Mouse (Mus musculus): Measurements from ENCODE around the gene 1700003E16Rik. TPM values are rescaled to one million over a fixed set of nuclear protein-coding genes. Genes with fewer than 3 reads are reported as not detected.

1700003E16Rik gene
- polyA plus RNA-seq, 1 experiment from 2014 or later, result 8.1 TPM

DNA sequence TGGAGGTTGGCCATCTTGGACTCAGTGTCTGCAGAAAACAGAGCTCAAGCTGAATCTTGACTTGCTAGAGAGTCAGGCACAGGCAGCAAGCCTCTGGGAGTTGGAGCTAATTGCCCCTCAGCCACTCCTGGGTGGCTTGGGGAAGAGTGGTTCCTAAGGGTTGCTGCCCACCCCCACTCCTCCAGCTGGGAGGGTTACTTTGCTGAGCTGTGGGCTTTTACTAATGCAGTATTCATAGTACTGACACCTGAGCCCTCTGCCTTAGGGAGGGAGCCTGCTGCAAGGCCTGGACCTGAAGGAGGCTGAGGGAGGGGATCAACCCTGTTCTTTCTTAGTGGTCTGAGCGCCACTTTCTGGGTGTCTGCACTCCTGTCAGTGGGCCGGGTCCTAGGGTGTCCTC lies 30.7 kb downstream of the 1700003E16Rik start:
- Histone ChIP-seq H3K4me2 (no peak overlapping the region), H3K27me3 (no peaks in the 10 kb centered on the region), H3K36me3 (peaks cover 47% of the 10 kb centered on the region), H3K9me3 (no peaks in the 10 kb centered on the region), H3K9ac (no peak overlapping the region), H3K27ac (no peak overlapping the region), H3K4me3 (no peak overlapping the region), H3K4me1 (peaks cover 12% of the 10 kb centered on the region)
- 91% methylated on average over 2 of the region's 2 CpGs for WGBS
- ATAC-seq (ENCODE audit: borderline replicate concordance, extremely low read depth, low FRiP score, low TSS enrichment), result no peak

DNA sequence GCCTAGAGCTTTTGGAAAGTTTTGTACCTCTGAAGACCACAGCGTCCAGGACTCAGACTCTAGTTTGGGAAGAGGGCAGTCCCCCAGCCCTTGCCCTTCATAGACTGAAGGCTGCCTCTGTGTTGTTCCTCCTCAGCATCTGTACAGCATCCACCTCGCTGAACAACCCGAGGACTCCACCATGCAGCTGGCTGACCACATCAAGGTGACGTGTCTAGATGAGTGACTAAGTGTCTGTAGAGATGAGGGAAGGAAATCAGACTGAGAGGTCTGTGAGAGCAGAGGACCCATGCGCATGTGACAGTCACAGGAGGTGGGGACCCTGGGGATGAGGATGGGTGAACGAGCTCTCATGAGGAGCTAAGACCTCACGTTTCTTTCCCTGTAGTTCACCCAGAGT lies 37.4 kb downstream of the 1700003E16Rik start:
- H3K4me3 ChIP-seq, result no peak overlapping the region
- H3K4me1 ChIP-seq, result no peaks in the 10 kb centered on the region
- ATAC-seq (ENCODE audit: borderline replicate concordance, extremely low read depth, low FRiP score, low TSS enrichment), result no peak
- no peak overlapping the region for H3K27ac ChIP-seq
- H3K4me2 ChIP-seq, result no peak overlapping the region
- H3K27me3 ChIP-seq, result no peaks in the 10 kb centered on the region
- H3K9ac ChIP-seq, result no peak overlapping the region
- H3K9me3 ChIP-seq, result no peaks in the 10 kb centered on the region
- H3K36me3 ChIP-seq, result peaks cover 83% of the 10 kb centered on the region
- 82% methylated on average over 7 of the region's 7 CpGs for WGBS

DNA sequence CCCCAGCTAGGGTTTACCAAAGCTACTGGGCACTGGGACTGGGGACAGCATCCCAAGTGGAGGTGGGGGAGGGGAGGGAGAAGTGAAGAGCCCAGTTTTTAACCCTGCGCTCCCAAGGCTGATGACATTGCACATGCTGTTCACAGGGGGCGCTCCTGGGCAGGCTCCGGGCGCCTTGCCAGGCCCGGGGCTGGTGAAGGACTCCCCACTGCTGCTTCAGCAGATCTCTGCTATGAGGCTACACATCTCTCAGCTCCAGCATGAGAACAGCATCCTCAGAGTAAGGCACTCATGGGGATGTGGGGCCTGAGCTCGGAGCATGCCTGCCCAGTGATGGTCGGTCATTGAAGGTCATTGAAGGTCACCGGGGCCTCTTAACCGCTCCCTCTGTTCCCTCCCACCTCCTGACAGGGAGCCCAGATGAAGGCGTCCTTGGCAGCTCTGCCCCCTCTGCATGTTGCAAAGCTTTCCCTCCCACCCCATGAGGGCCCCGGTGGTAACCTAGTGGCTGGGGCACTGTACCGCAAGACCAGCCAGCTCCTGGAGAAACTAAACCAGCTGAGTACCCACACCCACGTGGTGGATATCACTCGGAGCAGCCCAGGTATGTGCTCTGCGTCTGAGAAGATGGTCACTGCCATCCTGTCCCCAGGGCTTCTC lies 41.3 kb downstream of the 1700003E16Rik start:
- no peaks in the 10 kb centered on the region for H3K27me3 ChIP-seq
- no peaks in the 10 kb centered on the region for H3K9me3 ChIP-seq
- H3K4me3 ChIP-seq, result no peak overlapping the region
- no peak overlapping the region for H3K9ac ChIP-seq
- WGBS, result 47% methylated on average over 15 of the region's 15 CpGs
- no peak; the same call in 1 of the 2 replicates for ATAC-seq (ENCODE audit: borderline replicate concordance, extremely low read depth, low FRiP score, low TSS enrichment)
- no peak overlapping the region for H3K4me2 ChIP-seq
- H3K36me3 ChIP-seq, result peaks cover 71% of the 10 kb centered on the region
- no peaks in the 10 kb centered on the region for H3K4me1 ChIP-seq
- no peak overlapping the region for H3K27ac ChIP-seq

DNA sequence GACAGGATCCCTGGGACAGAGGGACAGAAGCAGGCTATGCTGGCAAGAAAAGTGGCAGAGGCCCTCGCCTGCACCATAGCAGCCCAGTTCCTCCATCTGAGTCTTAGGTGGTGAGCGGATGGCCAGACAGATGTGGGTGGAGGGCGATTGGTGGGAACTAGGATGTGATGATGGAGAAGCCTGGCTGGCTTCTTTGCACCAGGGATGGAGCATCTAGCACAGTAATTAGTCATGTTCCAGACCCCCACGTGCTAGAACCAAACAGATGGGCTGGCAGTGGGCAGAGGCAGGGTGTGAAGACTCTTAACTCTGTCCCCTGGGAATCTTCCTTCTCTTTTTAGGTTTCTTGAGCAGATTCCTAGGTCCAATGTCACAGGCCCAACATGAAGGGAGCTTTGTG lies 47.1 kb downstream of the 1700003E16Rik start:
- Histone ChIP-seq H3K9ac (no peak overlapping the region), H3K4me1 (no peaks in the 10 kb centered on the region), H3K27me3 (no peaks in the 10 kb centered on the region), H3K4me2 (no peak overlapping the region), H3K36me3 (peaks cover 21% of the 10 kb centered on the region), H3K4me3 (no peak overlapping the region), H3K9me3 (no peaks in the 10 kb centered on the region), H3K27ac (no peak overlapping the region)
- 86% methylated on average over 4 of the region's 4 CpGs for WGBS
- no peak for ATAC-seq (ENCODE audit: borderline replicate concordance, extremely low read depth, low FRiP score, low TSS enrichment)

DNA sequence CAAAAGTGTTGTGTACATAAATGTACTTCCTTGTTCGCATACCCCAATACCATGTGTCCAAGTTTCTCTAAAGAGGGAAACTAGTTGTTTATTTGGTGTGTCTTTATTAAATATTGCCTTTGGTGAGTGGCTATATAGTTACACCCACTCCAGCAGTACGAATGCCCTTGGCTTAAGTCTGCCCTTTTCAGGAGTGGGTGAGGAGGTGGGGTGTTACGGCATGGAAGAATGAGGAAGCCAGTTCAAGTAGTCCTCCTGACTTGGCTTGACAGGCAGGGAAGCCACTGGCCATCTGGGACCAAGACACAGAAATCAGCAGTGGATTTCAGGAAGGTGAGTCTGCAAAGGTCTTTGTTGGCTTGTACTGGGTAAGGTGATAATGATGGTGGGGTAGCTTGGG lies 49.6 kb downstream of the 1700003E16Rik start:
- 72% methylated on average over 3 of the region's 3 CpGs for whole genome bisulfite sequencing
- H3K27ac ChIP-seq, result no peak overlapping the region
- peaks cover 2% of the 10 kb centered on the region; the same call in 1 of the 2 replicates for H3K36me3 ChIP-seq
- H3K9me3 ChIP-seq, result no peaks in the 10 kb centered on the region
- no peak for ATAC-seq (ENCODE audit: borderline replicate concordance, extremely low read depth, low FRiP score, low TSS enrichment)
- H3K4me2 ChIP-seq, result no peak overlapping the region
- no peaks in the 10 kb centered on the region for H3K27me3 ChIP-seq
- peaks cover 4% of the 10 kb centered on the region; the same call in 1 of the 2 replicates for H3K4me1 ChIP-seq
- H3K4me3 ChIP-seq, result no peak overlapping the region
- H3K9ac ChIP-seq, result no peak overlapping the region

DNA sequence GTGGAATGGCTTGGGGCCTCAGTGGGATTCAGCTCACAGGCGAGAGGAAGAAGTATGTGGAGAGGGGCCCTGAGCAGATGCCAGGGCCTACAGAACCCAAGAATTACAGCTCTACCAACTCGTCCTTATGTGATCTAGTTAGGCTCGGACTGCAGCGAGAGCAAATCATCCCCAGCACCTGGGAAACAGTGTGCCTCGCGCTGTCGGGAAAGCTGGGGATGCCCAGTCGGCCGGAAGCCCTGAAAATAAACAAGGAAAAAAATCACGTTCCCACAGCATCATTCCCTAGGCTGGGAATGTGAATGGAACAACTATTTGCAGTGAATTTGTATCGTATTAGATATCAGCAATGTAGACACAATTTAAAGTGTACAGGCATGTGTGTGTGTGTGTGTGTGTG lies 50.1 kb downstream of the 1700003E16Rik start:
- no peak overlapping the region for H3K4me3 ChIP-seq
- no peak overlapping the region for H3K9ac ChIP-seq
- no peaks in the 10 kb centered on the region for H3K27me3 ChIP-seq
- peaks cover 4% of the 10 kb centered on the region; the same call in 1 of the 2 replicates for H3K4me1 ChIP-seq
- no peak for ATAC-seq (ENCODE audit: borderline replicate concordance, extremely low read depth, low FRiP score, low TSS enrichment)
- H3K9me3 ChIP-seq, result no peaks in the 10 kb centered on the region
- no peak overlapping the region for H3K27ac ChIP-seq
- no peaks in the 10 kb centered on the region for H3K36me3 ChIP-seq
- H3K4me2 ChIP-seq, result no peak overlapping the region
- WGBS, result 48% methylated on average over 11 of the region's 11 CpGs

DNA sequence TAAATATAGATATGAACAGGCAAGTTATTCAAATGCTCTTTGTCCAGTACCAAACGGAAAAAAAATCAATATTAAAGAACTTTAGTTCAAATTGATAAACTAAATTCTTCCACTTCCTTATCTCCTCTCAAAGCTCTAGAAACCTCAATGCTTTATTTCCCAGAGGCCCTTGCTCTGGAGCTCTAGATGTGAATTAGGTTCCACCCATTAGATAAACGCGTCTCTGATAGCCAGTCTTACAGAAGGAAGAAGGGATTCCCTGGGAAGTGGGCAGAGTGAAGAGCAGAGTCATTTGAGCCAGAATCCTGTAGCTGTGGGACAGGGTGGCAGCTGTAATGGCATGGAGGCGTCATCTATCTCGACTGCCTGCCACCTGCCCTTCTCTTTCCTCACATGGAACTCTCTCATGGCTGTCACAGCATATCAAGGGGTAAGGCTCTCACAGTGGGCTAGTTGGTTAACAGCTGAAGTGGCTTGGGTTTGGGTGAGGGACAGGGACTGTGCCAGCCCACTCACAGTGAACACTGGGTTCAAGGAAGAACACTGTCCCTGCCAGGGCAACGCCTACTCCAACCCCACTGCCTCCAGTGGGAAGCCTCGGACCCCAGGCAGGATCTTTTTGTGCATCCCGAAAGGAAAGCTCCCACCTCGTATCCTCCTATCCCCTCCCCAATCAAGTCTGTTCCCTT lies 51.3 kb downstream of the 1700003E16Rik start:
- Histone ChIP-seq H3K4me2 (no peak overlapping the region), H3K9me3 (no peaks in the 10 kb centered on the region), H3K27me3 (no peaks in the 10 kb centered on the region), H3K27ac (no peak overlapping the region), H3K9ac (no peak overlapping the region), H3K36me3 (no peaks in the 10 kb centered on the region), H3K4me1 (peaks cover 4% of the 10 kb centered on the region; the same call in 1 of the 2 replicates), H3K4me3 (no peak overlapping the region)
- WGBS, result 61% methylated on average over 9 of the region's 9 CpGs
- ATAC-seq (ENCODE audit: borderline replicate concordance, extremely low read depth, low FRiP score, low TSS enrichment), result no peak

DNA sequence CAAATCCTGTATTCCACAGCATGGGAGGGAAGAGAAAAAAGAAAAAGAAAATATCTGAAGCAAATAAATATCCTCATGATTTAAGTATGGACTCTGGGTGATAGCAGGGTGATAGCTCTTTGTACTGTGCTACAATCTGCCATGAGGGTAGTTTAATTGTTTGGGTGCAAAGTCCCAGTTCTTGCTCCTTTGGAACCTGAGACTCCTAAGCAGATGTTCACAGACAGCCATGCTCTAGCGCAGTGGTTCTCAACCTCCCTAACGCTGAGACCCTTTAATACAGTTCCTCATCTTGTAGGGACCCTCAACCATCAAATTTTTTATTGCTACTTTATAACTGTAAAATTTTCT lies 51.8 kb downstream of the 1700003E16Rik start:
- H3K36me3 ChIP-seq, result no peaks in the 10 kb centered on the region
- H3K4me2 ChIP-seq, result no peak overlapping the region
- no peaks in the 10 kb centered on the region for H3K9me3 ChIP-seq
- no peak overlapping the region for H3K9ac ChIP-seq
- no peak for ATAC-seq (ENCODE audit: borderline replicate concordance, extremely low read depth, low FRiP score, low TSS enrichment)
- WGBS, result 81% methylated on average over 2 of the region's 2 CpGs
- no peak overlapping the region for H3K27ac ChIP-seq
- H3K27me3 ChIP-seq, result no peaks in the 10 kb centered on the region
- no peak overlapping the region for H3K4me3 ChIP-seq
- H3K4me1 ChIP-seq, result peaks cover 4% of the 10 kb centered on the region; the same call in 1 of the 2 replicates

DNA sequence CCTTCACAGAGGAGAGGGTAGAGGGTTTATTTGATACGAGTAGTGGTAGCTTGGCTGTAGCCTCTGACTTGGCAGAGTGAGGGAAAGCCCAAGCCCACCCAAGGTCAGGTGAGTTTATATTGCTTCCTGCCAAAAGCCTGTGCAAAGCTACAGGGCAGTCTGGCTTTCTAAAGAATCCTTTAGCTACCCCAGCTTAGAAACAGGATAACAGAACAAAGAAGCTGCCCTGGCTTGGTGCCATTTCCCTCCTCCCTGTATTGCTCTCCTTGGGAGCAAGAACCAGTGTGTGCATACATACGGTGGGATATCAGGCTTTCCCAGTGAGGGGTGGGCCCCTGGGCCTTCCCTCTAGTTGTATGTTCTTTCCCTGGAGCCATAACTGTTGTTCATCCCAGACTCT lies 54.3 kb downstream of the 1700003E16Rik start:
- Histone ChIP-seq H3K4me2 (no peak overlapping the region), H3K27ac (no peak overlapping the region), H3K4me1 (peaks cover 6% of the 10 kb centered on the region), H3K36me3 (no peaks in the 10 kb centered on the region), H3K9ac (no peak overlapping the region), H3K9me3 (no peaks in the 10 kb centered on the region), H3K4me3 (no peak overlapping the region), H3K27me3 (no peaks in the 10 kb centered on the region)
- no peak for ATAC-seq (ENCODE audit: borderline replicate concordance, extremely low read depth, low FRiP score, low TSS enrichment)
- WGBS, result 26% methylated on average over 2 of the region's 2 CpGs

DNA sequence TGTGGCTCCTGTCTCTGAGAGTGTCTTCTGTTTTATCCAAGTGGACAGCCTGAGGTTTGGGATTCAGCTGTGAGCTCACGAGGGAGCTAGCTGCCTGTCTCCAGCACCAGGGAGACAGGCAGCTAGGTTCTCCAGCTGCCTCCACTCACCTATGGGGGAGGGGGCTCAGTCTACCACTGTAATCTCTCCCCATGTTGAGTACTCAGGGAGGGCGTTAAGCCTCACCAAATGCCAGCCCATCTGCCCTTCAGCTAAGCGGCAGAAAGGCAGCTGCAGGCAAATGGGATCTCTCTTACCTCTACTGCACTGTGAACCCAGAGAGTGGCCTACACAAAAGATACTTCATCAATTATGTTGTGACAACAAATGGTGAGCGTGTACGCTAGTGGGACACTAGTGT lies 55.3 kb downstream of the 1700003E16Rik start:
- no peak overlapping the region for H3K27ac ChIP-seq
- no peak overlapping the region for H3K9ac ChIP-seq

More for the DNA sequence above, 55.3 kb downstream of the 1700003E16Rik start:
- Histone ChIP-seq H3K4me2 (no peak overlapping the region), H3K36me3 (no peaks in the 10 kb centered on the region), H3K27me3 (no peaks in the 10 kb centered on the region), H3K4me1 (peaks cover 8% of the 10 kb centered on the region), H3K4me3 (no peak overlapping the region), H3K9me3 (no peaks in the 10 kb centered on the region)
- ATAC-seq (ENCODE audit: borderline replicate concordance, extremely low read depth, low FRiP score, low TSS enrichment), result no peak
- WGBS, result 25% methylated on average over 5 of the region's 5 CpGs
